Mouse (Mus musculus) stomach, embryonic 15.5 days (tissue): ENCODE measurements around the gene Olfr1232. TPM values are rescaled to one million over a fixed set of nuclear protein-coding genes. Genes with fewer than 3 reads are reported as not detected.

ENCODE experiments used
- ATAC-seq: fragments of 200-750 bp; cut with Nextera tagmentation; 2 replicates; pipeline ENCODE4 v1.8.0; 2017; ENCODE audit warnings: low read depth, moderate number of reproducible peaks, moderate TSS enrichment; ENCODE audit not compliant: insufficient read depth, low FRiP score
- H3K27ac ChIP-seq: fragments of 300-500 bp; sonication (generic); 2 replicates; pipeline ENCODE4 v1.5.1; 2015; ENCODE audit warnings: mild to moderate bottlenecking, inconsistent platforms
- H3K27me3 ChIP-seq: fragments of 300-500 bp; sonication (generic); replicated peaks from 2 replicates; pipeline ENCODE4 v1.6.1; 2015; ENCODE audit warnings: inconsistent platforms
- H3K36me3 ChIP-seq: fragments of 300-500 bp; sonication (generic); 2 replicates; pipeline ENCODE4 v1.6.1; 2015; ENCODE audit warnings: inconsistent platforms
- H3K4me1 ChIP-seq: fragments of 300-500 bp; sonication (generic); 2 replicates; pipeline ENCODE4 v1.6.1; 2015; ENCODE audit warnings: inconsistent platforms
- H3K4me2 ChIP-seq: fragments of 300-500 bp; sonication (generic); 2 replicates; pipeline ENCODE4 v1.6.1; 2015; ENCODE audit warnings: mild to moderate bottlenecking, inconsistent platforms
- H3K4me3 ChIP-seq: fragments of 300-500 bp; sonication (generic); replicated peaks from 2 replicates; pipeline ENCODE4 v1.5.1; 2015; ENCODE audit warnings: inconsistent platforms
- H3K9ac ChIP-seq: fragments of 300-500 bp; sonication (generic); 2 replicates; pipeline ENCODE4 v1.6.1; 2015; ENCODE audit warnings: inconsistent platforms
- H3K9me3 ChIP-seq: fragments of 300-500 bp; sonication (generic); 2 replicates; pipeline ENCODE4 v1.6.1; 2016; ENCODE audit warnings: inconsistent platforms
- WGBS: fragments of 180-500 bp; shearing (Covaris S2); methylation state at CpG from one replicate; pipeline ENCODE4 v1.1.7; 2015; 5-methylcytosine and 5-hydroxymethylcytosine counted together
- polyA plus RNA-seq: library from polyadenylated mRNA; unstranded; fragments of >200 nt; fragmentation: Nextera tagmentation; extraction: Ambion mirVana; gene quantifications from 2 replicates; pipeline ENCODE4 v1.2.1, GENCODE M21; 2015

Gene Olfr1232
- polyA plus RNA-seq: not detected in 2 replicates

GRCm38 (mm10) chr2:89329575-89329974 lies at the start of gene Olfr1232:
Gene Olfr1232 (minus strand): TSS chr2:89329675.
- no peak for ATAC-seq
- H3K4me2 ChIP-seq: no peak within 1 kb of the TSS
- no peak within 1 kb of the TSS for H3K9ac ChIP-seq
- H3K4me1 ChIP-seq: no peaks in the 10 kb centered on the region
- no peak within 1 kb of the TSS for H3K27ac ChIP-seq
- no peaks in the 10 kb centered on the region for H3K36me3 ChIP-seq
- no peak within 1 kb of the TSS for H3K4me3 ChIP-seq
- H3K27me3 ChIP-seq: no peaks in the 10 kb centered on the region
- H3K9me3 ChIP-seq: no peaks in the 10 kb centered on the region

GRCm38 (mm10) chr2:89364765-89365164 lies 35.3 kb upstream of the Olfr1232 start, which contains the start of gene Olfr1234:
Gene Olfr1234 (minus strand): TSS chr2:89364865.
- WGBS: 87% methylated on average over 4 of the region's 4 CpGs
- Histone ChIP-seq H3K4me1 (no peaks in the 10 kb centered on the region), H3K4me3 (no peak within 1 kb of the TSS), H3K27me3 (no peaks in the 10 kb centered on the region), H3K27ac (no peak within 1 kb of the TSS), H3K4me2 (no peak within 1 kb of the TSS), H3K9me3 (no peaks in the 10 kb centered on the region), H3K9ac (no peak within 1 kb of the TSS), H3K36me3 (no peaks in the 10 kb centered on the region)
- no peak for ATAC-seq

DNA sequence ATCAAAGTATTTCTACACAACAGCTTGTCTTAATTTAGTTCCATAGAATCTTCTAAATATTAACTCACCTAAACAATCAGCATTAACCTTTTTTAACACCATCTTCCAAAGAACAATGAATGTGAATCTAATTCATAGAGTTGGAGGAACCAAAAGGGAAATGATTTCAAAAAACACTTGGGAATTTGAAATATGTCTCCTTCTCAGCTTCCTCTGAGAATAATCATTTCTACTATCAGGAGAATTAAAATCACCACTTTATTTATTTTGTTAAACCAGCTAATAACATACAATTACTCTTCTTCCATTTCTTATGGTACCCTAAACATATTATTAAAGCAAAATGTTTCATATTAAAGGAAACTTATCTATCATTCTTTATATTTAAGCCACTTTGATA lies 12.8 kb upstream of the Olfr1232 start, which contains the start of gene Olfr1233:
Gene Olfr1233, minus strand, starts transcription at position 101 of the 400 bp plus-strand sequence.
- ATAC-seq: no peak
- Histone ChIP-seq H3K9ac (no peak within 1 kb of the TSS), H3K4me2 (no peak within 1 kb of the TSS), H3K27ac (no peak within 1 kb of the TSS), H3K9me3 (no peaks in the 10 kb centered on the region), H3K27me3 (no peaks in the 10 kb centered on the region), H3K4me3 (no peak within 1 kb of the TSS), H3K4me1 (no peaks in the 10 kb centered on the region), H3K36me3 (no peaks in the 10 kb centered on the region)

- no peaks in the 10 kb centered on the region for H3K4me1 ChIP-seq
- no peaks in the 10 kb centered on the region for H3K9me3 ChIP-seq
- H3K4me3 ChIP-seq: no peak within 1 kb of the TSS
- H3K36me3 ChIP-seq: no peaks in the 10 kb centered on the region
- no peak for ATAC-seq
- H3K9ac ChIP-seq: no peak within 1 kb of the TSS
- H3K27me3 ChIP-seq: no peaks in the 10 kb centered on the region
- no peak within 1 kb of the TSS for H3K4me2 ChIP-seq
- no peak within 1 kb of the TSS for H3K27ac ChIP-seq
- WGBS: 74% methylated on average over 2 of the region's 2 CpGs
These were observed 22.5 kb downstream of the Olfr1232 start, which contains the start of gene Olfr1231 for GRCm38 (mm10) chr2:89306974-89307373. Gene Olfr1231 (minus strand): TSS chr2:89307074.

GRCm38 (mm10) chr2:89297168-89297567 lies 32.3 kb downstream of the Olfr1232 start, which contains the start of gene Olfr1230:
Gene Olfr1230 (minus strand): TSS chr2:89297268.
- no peaks in the 10 kb centered on the region for H3K27me3 ChIP-seq
- no peak within 1 kb of the TSS for H3K9ac ChIP-seq
- H3K4me2 ChIP-seq: no peak within 1 kb of the TSS
- H3K36me3 ChIP-seq: no peaks in the 10 kb centered on the region
- H3K9me3 ChIP-seq: no peaks in the 10 kb centered on the region
- H3K4me3 ChIP-seq: no peak within 1 kb of the TSS
- H3K27ac ChIP-seq: no peak within 1 kb of the TSS
- ATAC-seq: no peak
- H3K4me1 ChIP-seq: no peaks in the 10 kb centered on the region
- WGBS: 80% methylated on average over 1 of the region's 1 CpGs

DNA sequence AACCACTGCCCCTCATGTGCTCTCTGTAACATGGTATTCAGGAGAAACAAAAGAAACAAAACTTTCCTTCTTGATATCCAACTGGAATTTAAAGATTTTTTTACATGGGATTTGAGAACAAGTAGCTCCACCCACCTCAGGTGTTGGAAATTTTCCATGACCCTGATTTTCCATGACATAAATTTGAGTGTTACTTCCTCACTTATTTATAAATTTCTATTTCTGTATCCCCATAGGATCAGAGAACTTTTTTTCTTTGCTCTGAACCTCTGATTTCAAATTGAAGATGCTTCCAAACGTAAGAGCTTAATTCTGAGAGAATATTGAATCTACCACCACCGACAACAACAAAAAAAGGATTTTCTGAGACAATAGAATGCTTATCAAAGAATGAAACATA lies 41.6 kb downstream of the Olfr1232 start, which contains the start of gene Olfr1229:
Gene Olfr1229, minus strand, starts transcription at position 101 of the 400 bp plus-strand sequence.
- H3K4me1 ChIP-seq: no peaks in the 10 kb centered on the region
- H3K27ac ChIP-seq: no peak within 1 kb of the TSS
- no peak within 1 kb of the TSS for H3K4me2 ChIP-seq
- H3K9ac ChIP-seq: no peak within 1 kb of the TSS
- H3K9me3 ChIP-seq: no peaks in the 10 kb centered on the region
- H3K36me3 ChIP-seq: no peaks in the 10 kb centered on the region
- no peaks in the 10 kb centered on the region for H3K27me3 ChIP-seq
- H3K4me3 ChIP-seq: no peak within 1 kb of the TSS
- no peak for ATAC-seq
- WGBS: 69% methylated on average over 2 of the region's 2 CpGs

Other genes with a start within 250 kb of the Olfr1232 start
- gene Olfr1219, start 246.2 kb downstream of the Olfr1232 start, polyA plus RNA-seq: not detected in 2 replicates
- gene Olfr1220, start 222.8 kb downstream of the Olfr1232 start, polyA plus RNA-seq: not detected in 2 replicates
- not detected in 2 replicates for gene Olfr1221, start 212.4 kb downstream of the Olfr1232 start, polyA plus RNA-seq
- not detected in 2 replicates for gene Olfr1222, start 196.6 kb downstream of the Olfr1232 start, polyA plus RNA-seq
- gene Olfr1223, start 178.1 kb downstream of the Olfr1232 start, polyA plus RNA-seq: not detected in 2 replicates
- not detected in 2 replicates for gene Olfr1224-ps1, start 165.6 kb downstream of the Olfr1232 start, polyA plus RNA-seq
- not detected in 2 replicates for gene Olfr1225, start 155.0 kb downstream of the Olfr1232 start, polyA plus RNA-seq
- gene Olfr1226, start 129.6 kb downstream of the Olfr1232 start, polyA plus RNA-seq: not detected in 2 replicates
- gene Olfr1228, start 75.6 kb downstream of the Olfr1232 start, polyA plus RNA-seq: not detected in 2 replicates
- gene Olfr1229, start 41.7 kb downstream of the Olfr1232 start, polyA plus RNA-seq: not detected in 2 replicates
- gene Olfr1230, start 32.4 kb downstream of the Olfr1232 start, polyA plus RNA-seq: not detected in 2 replicates
- gene Olfr1231, start 22.6 kb downstream of the Olfr1232 start, polyA plus RNA-seq: not detected in 2 replicates
- not detected in 2 replicates for gene Olfr1233, start 12.7 kb upstream of the Olfr1232 start, polyA plus RNA-seq
- gene Olfr1234, start 35.2 kb upstream of the Olfr1232 start, polyA plus RNA-seq: not detected in 2 replicates
- not detected in 2 replicates for gene Olfr1238, start 80.0 kb upstream of the Olfr1232 start, polyA plus RNA-seq
- gene Olfr1239, start 90.7 kb upstream of the Olfr1232 start, polyA plus RNA-seq: not detected in 2 replicates
- not detected in 2 replicates for gene Olfr1240, start 113.3 kb upstream of the Olfr1232 start, polyA plus RNA-seq
- not detected in 2 replicates for gene Olfr1241, start 157.5 kb upstream of the Olfr1232 start, polyA plus RNA-seq
- not detected in 2 replicates for gene Olfr1242, start 168.7 kb upstream of the Olfr1232 start, polyA plus RNA-seq
- not detected in 2 replicates for gene Olfr1243, start 201.8 kb upstream of the Olfr1232 start, polyA plus RNA-seq
- gene Olfr1245, start 248.8 kb upstream of the Olfr1232 start, polyA plus RNA-seq: not detected in 2 replicates